Mouse (Mus musculus) urinary bladder, postnatal 25 days (tissue): ENCODE measurements around the gene Snrnp35.
"Not testable (repeated sequence)": the region's sequence is repeated elsewhere in the genome, so short reads cannot be mapped to it uniquely, and the experiment has no call there.

Experiments used
- DNase-seq: peaks from one replicate; pipeline ENCODE4 v3.0.0; 2022; ENCODE audit warnings: low spot score

Snrnp35 gene

DNA sequence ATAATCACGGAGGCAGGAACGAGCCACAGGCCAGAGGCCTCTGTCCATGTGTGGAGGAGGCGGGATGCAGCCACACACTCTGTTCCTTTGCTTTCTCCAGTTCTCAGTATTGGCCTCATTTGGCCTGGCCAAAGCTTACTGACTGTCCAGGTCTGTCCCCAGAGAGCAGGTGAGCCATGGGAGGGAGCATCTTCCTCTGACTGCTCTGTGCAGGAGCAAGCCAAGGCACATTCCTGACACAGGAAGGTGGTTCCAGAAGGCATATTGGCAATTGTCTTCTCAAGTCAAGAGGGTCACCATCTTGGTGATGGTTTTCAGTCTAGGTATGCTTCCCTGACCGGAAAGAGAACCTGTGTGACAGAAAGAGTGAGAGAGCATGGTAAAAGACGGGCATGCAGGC is 19.5 kb upstream of the Snrnp35 start:
- no peak for DNase-seq

- no peak for DNase-seq
Measured at GRCm38 (mm10) chr5:124464905-124465304, 18.0 kb upstream of the Snrnp35 start.

GRCm38 (mm10) chr5:124467766-124468165 is 15.2 kb upstream of the Snrnp35 start:
- DNase-seq = no peak

GRCm38 (mm10) chr5:124468365-124468764 is 14.6 kb upstream of the Snrnp35 start:
- DNase-seq = no peak

DNA sequence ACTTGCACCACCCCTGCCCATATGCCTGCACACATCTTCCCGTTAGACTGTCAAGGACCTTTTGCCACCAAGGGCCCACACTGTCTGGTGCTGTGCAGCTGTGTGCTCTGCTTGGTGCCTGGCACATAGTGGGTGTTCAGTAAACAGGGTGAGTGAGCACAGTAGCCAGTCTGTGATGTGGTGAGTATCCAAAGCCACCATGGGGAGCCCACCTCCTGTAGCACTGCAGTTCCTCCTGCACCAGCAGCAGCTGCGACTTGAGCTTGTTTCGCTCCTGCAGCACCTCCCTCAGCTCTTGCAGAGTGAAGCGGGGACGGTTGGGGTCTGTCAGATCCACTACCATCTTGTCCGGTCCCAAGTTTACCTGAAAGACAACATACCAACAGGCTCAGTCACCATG is 13.4 kb upstream of the Snrnp35 start:
- DNase-seq = no peak

GRCm38 (mm10) chr5:124470591-124471171 is 12.3 kb upstream of the Snrnp35 start:
- no peak for DNase-seq

- no peak for DNase-seq
Measured at GRCm38 (mm10) chr5:124478873-124479204, 4.1 kb upstream of the Snrnp35 start.

DNA sequence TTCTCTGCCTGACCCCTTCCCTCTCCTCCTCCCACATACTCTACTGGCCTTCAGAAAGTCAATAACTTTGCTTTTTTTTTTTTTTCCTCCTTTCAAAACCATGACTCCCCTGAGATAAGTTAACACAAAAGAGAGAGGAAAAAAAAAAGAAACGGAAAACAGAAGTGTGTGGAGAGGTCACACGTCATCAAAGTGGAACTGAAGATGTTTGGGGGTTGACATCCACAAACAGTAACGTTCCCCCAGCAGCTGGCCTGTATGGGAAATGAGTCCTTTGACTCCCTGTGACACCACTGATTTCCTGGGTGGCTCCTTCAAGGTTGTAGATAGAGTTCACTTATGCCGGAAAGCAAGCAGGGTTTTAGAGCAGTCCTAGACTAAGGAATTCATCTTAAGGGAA is 2.8 kb upstream of the Snrnp35 start:
- no peak for DNase-seq

DNA sequence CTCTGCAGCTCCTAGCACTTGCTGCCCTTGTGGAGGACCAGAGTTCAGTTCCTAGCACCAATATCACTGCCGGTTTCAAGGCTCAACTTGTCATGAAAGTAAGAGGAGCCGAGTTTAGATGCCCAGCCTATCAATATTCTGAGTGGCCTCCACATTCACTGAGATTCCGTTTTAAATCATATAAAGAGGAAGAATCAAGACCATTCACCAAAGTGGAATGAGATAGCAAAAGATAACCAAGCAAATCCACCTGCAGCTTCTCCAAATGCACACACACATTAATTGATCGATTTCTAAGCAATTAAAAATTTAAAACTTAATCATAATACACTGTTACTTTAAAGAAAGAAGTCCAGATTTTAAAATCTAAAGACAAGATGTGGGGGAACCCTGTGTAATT is 1.2 kb upstream of the Snrnp35 start:
- DNase-seq = no peak

- no peak for DNase-seq
Measured at GRCm38 (mm10) chr5:124482436-124482965, 433 bp upstream of the Snrnp35 start.

DNA sequence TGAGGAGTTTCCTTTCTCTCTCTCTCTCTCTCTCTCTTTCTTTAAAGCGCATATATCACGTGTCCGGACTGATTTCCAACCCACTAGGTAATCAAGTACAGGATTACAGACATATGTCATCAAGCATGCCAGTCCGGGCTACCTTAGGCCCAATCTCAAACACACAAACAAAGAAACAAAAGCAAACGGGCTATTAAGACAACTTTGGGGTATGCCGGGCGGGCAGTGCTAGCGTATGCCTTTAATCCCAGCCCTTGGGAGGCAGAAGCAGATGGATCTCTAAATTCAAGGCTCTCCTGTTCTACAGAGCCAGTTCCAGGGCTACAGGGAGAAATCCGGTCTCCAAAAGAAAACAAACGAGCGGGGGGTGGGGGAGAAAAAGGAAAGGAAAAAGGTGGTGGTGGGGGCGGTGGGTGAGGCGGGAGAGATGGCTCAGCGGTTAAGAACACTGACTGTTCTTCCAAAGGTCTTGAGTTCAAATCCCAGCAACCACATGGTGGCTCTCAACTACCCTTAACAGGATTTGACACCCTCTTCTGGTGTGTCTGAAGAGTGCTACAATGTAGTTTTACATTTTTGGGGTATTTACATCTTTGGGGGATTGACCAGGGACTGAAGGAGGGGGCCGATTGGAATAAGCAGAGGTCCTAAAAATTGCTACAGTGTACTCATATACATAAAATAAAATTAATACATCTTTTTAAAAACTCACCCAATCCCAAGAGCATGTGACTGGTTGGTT is 892 bp downstream of the Snrnp35 start:
- no peak for DNase-seq

DNA sequence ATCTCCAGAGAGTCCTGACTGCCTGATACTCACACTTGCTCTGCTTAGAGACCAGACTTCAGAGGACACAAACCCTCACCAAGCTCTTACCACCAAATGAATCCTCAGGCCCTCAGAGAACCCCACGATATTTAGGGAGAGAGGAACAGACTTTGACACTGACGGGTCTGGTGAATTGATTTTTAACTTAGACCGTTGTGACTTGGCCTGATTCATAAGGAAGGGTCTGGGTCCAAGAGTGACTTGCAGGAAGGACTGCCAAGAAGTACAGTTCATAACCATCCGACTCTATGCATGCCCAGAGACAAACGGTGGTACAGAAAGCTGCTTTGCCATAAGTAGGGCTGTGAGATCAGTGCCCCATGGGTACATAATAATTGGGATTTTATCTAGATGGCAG is 2.7 kb downstream of the Snrnp35 start:
- DNase-seq = no peak

GRCm38 (mm10) chr5:124488885-124489284 is 6.0 kb downstream of the Snrnp35 start:
- no peak for DNase-seq

- DNase-seq = no peak
Measured at GRCm38 (mm10) chr5:124491732-124492131, 8.8 kb downstream of the Snrnp35 start.

DNA sequence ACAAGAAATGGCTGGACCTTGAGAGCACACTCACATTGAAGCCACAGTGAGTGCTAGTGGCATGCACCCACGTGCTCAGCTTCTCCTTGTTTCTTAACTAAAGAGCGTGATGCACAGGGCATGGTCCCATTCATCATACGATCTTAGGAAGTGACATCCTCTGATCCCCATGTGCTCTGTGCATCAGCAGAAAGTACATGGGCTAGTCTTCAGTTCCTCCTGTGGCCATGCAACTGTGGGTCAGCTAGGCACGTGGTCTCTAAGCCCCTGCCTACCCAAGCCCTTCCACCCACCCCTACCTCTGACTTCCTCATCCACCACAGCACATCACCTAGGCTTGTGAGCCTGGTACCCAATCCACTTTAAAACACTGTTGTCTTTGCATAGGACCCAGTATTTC is 9.7 kb downstream of the Snrnp35 start:
- no peak for DNase-seq

DNA sequence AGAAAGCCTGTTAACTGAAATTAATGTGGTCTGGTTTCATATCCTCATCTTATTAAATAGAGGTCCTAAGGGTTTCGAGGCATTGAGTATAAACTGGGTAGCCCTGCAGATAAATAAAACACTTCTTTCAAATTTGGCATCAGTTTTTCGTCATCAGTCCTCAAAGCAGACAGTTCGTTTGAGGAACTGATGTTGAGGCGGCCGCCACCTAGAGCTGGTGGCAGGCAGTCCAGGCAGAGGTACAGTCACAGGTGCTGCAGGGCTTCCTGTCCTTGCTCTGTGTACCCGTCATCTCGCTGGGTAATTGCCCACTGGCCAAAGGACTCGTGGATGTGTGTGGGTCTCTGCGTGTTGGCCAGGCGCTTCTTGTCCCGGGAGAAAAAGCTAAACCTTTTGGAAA is 10.5 kb downstream of the Snrnp35 start:
- DNase-seq = no peak

DNA sequence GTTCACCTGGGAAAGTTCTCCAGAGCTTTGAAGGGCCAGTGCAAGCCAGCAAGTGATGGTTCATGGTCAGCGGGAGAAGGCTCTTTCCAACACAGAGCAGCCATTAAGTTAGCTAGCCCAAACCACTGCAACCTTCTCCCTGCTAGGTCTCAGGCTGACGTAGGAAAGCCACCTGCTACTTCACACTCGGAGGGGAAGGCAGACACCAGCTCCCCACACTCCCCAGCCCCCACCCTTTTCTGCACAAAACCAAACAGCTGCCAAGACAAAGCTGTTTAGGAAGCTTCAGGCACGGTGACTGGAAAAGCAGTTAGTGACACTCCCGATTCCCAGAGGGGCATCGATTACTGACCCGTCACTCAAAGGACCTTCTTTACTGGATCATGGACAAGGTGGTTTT is 12.6 kb downstream of the Snrnp35 start:
- no peak for DNase-seq

- no peak for DNase-seq
Measured at GRCm38 (mm10) chr5:124496614-124497514, 13.9 kb downstream of the Snrnp35 start.

DNA sequence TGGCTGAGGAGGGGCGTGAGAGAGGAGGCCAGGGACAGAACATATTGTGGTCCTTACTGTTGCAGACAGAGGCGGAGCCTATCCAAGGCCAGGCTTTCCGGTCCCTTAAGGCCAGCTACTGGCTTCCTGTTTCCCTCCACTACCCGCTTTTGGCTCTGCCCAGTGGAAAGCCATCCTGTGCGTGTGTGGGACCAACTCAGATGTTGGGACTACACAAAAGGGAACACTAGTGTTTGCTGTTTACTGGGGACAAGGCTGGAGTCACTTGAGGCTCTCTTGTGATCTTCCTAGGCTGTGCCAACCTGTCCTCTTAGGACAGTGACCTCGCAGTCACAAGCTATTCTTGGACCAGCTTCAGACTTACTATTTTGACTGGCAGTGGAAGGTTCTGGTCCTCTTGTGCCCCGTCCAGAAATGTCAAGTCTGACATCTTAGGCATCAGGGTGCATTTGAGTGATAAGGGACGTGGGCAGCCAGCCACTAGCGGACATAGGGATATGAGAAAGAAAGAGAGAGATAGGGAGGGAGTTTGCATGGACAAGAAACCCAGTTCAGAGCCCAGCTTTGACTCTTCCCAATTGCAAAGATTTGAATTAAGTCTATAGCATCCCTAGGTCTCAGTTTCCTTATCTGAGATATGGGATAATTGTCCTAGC is 15.4 kb downstream of the Snrnp35 start:
- DNase-seq = no peak

DNA sequence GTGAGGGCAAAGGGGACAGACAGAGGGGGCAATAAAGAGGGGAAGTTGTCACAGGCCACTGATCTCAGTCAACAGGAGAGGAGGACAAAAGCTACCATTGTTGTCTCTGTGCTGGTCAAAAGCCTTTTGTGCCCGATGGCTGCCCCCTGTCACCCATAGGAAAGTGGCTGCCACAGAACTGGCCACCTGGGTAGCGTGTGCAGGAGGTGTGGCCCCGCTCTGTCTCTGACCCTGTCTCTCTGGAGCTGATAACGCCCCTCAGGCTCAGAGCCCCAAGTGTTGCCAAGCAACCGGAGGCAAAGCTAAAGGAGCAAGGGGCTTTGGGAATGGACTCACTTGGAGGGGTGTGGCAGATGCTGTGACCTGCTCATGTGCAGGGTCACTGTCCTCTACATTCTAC is 16.1 kb downstream of the Snrnp35 start:
- DNase-seq = no peak

DNA sequence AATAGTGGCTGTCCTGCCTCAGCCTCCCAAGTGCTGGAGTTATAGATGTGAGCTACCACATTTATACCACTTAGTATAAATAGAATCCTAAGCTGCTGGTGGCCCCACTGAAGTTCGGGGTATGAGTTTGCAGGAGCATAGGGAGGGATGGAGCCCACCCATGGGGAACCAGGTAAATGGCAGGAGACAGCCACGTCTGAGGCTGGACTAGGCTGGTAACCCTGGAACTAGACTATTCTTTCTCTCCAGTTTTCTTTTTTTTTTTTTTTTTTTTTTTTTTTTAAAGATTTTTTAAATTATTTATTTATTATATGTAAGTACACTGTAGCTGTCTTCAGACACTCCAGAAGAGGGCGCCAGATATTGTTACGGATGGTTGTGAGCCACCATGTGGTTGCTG is 17.1 kb downstream of the Snrnp35 start:
- DNase-seq = not testable (repeated sequence)

- DNase-seq = no peak
Measured at GRCm38 (mm10) chr5:124500573-124500972, 17.6 kb downstream of the Snrnp35 start.
